ENCODE assay signal across 21 mouse cellular contexts in the genomic region with DNA sequence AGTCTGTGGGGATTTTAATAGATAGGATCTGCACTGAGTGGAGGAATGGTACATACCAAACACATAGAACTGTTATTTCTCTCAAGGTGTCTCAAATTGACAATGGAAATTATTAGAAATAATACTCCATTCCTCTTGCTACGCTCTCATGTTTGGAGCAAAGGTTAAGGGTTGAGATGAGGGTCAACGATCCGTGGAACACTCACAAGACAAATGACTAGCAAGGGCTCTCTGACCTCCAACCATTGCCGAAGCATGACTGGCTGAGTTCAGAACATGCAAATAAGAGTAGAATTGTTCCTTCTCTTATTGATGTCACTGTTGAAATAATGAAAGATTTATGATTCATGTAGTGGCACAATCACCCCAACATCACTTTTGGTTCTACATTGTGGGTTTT.
"Had no signal": no experiment of that assay in that cellular context is flagged by ENCODE, and none has a peak within 500 bp of the region (broad histone marks: within the 10 kb centered on the region; RNA-seq: fewer than 3 reads in every experiment).

No protein-coding gene starts in this region.

- H3K27ac ChIP-seq: heart, embryonic 13.5 days; heart, embryonic 15.5 days; hindbrain, embryonic 13.5 days; hindbrain, embryonic 15.5 days; hindbrain, postnatal 0 days; limb, embryonic 13.5 days; limb, embryonic 15.5 days; liver, embryonic 12.5 days; liver, embryonic 14.5 days had no signal

- H3K4me1 ChIP-seq: hindbrain, embryonic 15.5 days; limb, embryonic 13.5 days; limb, embryonic 15.5 days; liver, embryonic 12.5 days had no signal

- DNase-seq: gastrocnemius, postnatal 14 days; gastrocnemius, postnatal 36 days; heart, adult 18-20 months; heart, postnatal 14 days; heart, postnatal 36 days; kidney, adult 11 months; kidney, adult 2 months; kidney, postnatal 10 days; kidney, postnatal 25 days; layer of hippocampus, adult 9-11 months; layer of hippocampus, postnatal 36 days; left cerebral cortex, postnatal 4 days had no signal

- H3K4me3 ChIP-seq: heart, embryonic 13.5 days; heart, embryonic 15.5 days; hindbrain, embryonic 13.5 days; hindbrain, embryonic 15.5 days; limb, embryonic 13.5 days; limb, embryonic 15.5 days; liver, embryonic 12.5 days had no signal

- H3K36me3 ChIP-seq: heart, embryonic 13.5 days; heart, embryonic 15.5 days; hindbrain, embryonic 13.5 days; hindbrain, embryonic 15.5 days; limb, embryonic 13.5 days; limb, embryonic 15.5 days; liver, embryonic 12.5 days had no signal

- H3K27me3 ChIP-seq: heart, embryonic 15.5 days; hindbrain, embryonic 13.5 days; hindbrain, embryonic 15.5 days; limb, embryonic 13.5 days; limb, embryonic 15.5 days; liver, embryonic 12.5 days had no signal

- H3K9ac ChIP-seq: heart, embryonic 13.5 days; heart, embryonic 15.5 days; hindbrain, embryonic 13.5 days; hindbrain, embryonic 15.5 days; limb, embryonic 13.5 days; limb, embryonic 15.5 days; liver, embryonic 12.5 days; liver, embryonic 14.5 days had no signal
